Mouse (Mus musculus) embryonic stem cell, embryonic (primary cell): ENCODE results near the gene Drp2.

Source experiments
- CTCF ChIA-PET, 4 experiments: fragments of 300-600 bp in 2 of 4; fragments of 350-600 bp in 2 of 4; sonication (Branson Sonifier 250); formaldehyde crosslinking; loops; one replicate each; lab custom pipeline; 2022; ENCODE audit warnings: inconsistent platforms in 2 of 4; lab: Charles Lee
- POLR2A ChIA-PET, 4 experiments: fragments of 300-600 bp in 2 of 4; fragments of 350-600 bp in 2 of 4; sonication (Branson Sonifier 250); formaldehyde crosslinking; loops; one replicate each; lab custom pipeline; 2022; ENCODE audit warnings: antibody characterized with exemption in 4 of 4, inconsistent platforms in 1 of 4; lab: Charles Lee

Drp2 gene

GRCm38 (mm10) chrX:134476290-134476689 is 71.9 kb downstream of the Drp2 start, which contains the start of gene Taf7l:
Taf7l (minus strand) TSS chrX:134476490.
- ChIA-PET CTCF (no interaction called here), POLR2A (no interaction called here)

- ChIA-PET CTCF (no interaction called here), POLR2A (no interaction called here)
Measured at GRCm38 (mm10) chrX:134481720-134482119, 77.4 kb downstream of the Drp2 start.

- ChIA-PET CTCF (interaction anchor here in 3 of 4 experiments (0.6 to 1.5 kb wide), 3 partner anchors 9 kb away, joined by 3 to 5 read pairs (median 5); no protein-coding TSS in a partner anchor), POLR2A (no interaction called here)
Measured at GRCm38 (mm10) chrX:134500651-134501050, 96.3 kb downstream of the Drp2 start.
